Mouse (Mus musculus) stomach, postnatal 0 days (tissue): ENCODE measurements around the gene Cenpv.

Source experiments
- CTCF ChIP-seq: IDR thresholded peaks from 2 replicates; pipeline ENCODE4 v1.5.1; 2016; ENCODE audit warnings: antibody characterized with exemption, low read depth, mild to moderate bottlenecking, moderate library complexity
- EP300 ChIP-seq: optimal IDR thresholded peaks from 2 replicates; pipeline ENCODE3; 2016; ENCODE audit warnings: antibody characterized with exemption

DNA sequence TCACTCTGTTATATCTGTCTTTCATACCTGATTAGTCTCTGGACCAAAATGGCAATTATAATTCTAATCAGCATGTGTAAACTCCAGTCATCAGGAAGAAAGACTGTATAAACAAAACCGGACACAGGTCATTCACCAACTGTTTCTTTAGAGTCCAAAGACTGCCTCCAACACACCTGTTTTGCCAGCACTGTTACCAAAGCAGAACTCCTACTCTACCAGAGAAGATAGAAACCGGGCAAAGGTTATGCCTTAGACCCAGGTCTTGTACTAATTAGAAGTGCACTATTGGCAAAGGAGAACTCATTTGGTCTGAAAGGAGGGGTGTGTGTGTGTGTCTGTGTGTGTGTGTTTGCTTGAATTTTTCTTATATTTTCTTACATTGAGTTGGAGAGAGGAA lies 38.5 kb downstream of the Cenpv start:
- no peak for TF ChIP-seq CTCF
- TF ChIP-seq EP300, result no peak
